ENCODE assay signal across 14 mouse cellular contexts in the genomic region with DNA sequence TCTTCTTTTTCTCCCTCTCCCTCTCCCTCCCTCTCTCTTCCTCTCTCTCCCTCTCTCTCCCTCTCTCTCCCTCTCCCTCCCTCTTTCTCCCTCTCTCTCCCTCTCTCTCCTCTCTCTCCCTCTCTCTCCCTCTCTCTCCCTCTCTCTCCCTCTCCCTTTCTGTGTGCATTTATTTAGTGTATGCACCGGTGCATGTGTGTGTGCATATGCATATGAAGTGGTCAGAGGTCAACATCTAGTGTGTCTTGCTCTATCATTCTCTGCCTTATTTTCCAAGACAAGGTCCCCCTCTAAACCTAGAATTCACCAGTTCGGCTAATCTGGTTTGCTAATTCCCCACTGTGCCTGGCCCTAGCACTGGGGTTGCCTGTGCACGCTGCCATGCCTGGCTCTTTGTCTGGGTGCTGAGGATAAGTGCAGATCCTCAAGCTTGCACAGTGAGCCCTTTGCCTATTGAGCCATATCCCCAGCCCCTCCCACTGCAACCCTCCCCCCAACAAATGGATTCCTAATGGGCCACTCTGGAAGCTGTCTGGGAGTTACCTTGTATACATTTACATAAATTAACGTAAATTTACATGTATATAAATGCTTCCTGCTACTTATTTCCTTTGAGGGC. TPM values are rescaled to one million over a fixed set of nuclear protein-coding genes. Genes with fewer than 3 reads are reported as not detected.
DNase-seq lines count a peak whose midpoint lies in the region; ATAC-seq and TF ChIP-seq lines count a peak whose summit lies in the region.
"Had no signal": no experiment of that assay in that cellular context is flagged by ENCODE, and none has a peak within 500 bp of the region (broad histone marks: within the 10 kb centered on the region; RNA-seq: fewer than 3 reads in every experiment).

No protein-coding gene starts in this region.

- ATAC-seq in midbrain, postnatal 0 days (ENCODE audit: low FRiP score) = no peak
- peak; percentile 77 for ATAC-seq in forebrain, embryonic 14.5 days
- peak; percentile 92 for ATAC-seq in midbrain, embryonic 11.5 days (ENCODE audit: low FRiP score)

- H3K9ac ChIP-seq in midbrain, postnatal 0 days (replicated peaks; ENCODE audit: low read length, poor library complexity, severe bottlenecking) = no peak overlapping the region
- H3K9ac ChIP-seq in forebrain, embryonic 14.5 days (ENCODE audit: low read length) = no peak overlapping the region
- H3K9ac ChIP-seq in midbrain, embryonic 11.5 days (ENCODE audit: low read length) = no peak overlapping the region
- H3K9ac ChIP-seq: liver, embryonic 13.5 days had no signal

- no peak overlapping the region for H3K4me2 ChIP-seq in midbrain, postnatal 0 days (ENCODE audit: low read depth, low read length, poor library complexity, severe bottlenecking)
- H3K4me2 ChIP-seq in forebrain, embryonic 14.5 days (ENCODE audit: low read length) = no peak overlapping the region
- H3K4me2 ChIP-seq in midbrain, embryonic 11.5 days = no peak overlapping the region
- H3K4me2 ChIP-seq: liver, embryonic 13.5 days had no signal

- DNase-seq in midbrain, embryonic 10.5 days (ENCODE audit: low spot score) = peak; percentile 49
- DNase-seq in midbrain, postnatal 0 days (ENCODE audit: low spot score) = no peak
- peak; percentile 89 for DNase-seq in forebrain, embryonic 14.5 days (ENCODE audit: low spot score)
- DNase-seq in midbrain, embryonic 11.5 days (ENCODE audit: low spot score, missing footprints) = peak; percentile 87
- no peak for DNase-seq in ovary, postnatal 10 days (ENCODE audit: low spot score)
- DNase-seq in right cerebral cortex, postnatal 10 days (ENCODE audit: low spot score in 2 of 2) = no peak
- no peak for DNase-seq in limb, embryonic 10.5 days (ENCODE audit: low spot score)
- DNase-seq: adrenal gland, adult 2 months; cerebellum, postnatal 25 days; gastrocnemius, postnatal 14 days; liver, embryonic 13.5 days; right cerebral cortex, adult 18-20 months; thymus, adult 2 months had no signal

- H3K9me3 ChIP-seq in midbrain, embryonic 10.5 days (replicated peaks) = 0 out of 2 replicates have a peak, but pooled peaks cover 6% of the 10 kb centered on the region
- no peaks in the 10 kb centered on the region for H3K9me3 ChIP-seq in midbrain, postnatal 0 days (ENCODE audit: low read length)
- no peaks in the 10 kb centered on the region for H3K9me3 ChIP-seq in forebrain, embryonic 14.5 days (replicated peaks; ENCODE audit: control insufficient read depth, low read length)
- H3K9me3 ChIP-seq in midbrain, embryonic 11.5 days (ENCODE audit: control insufficient read depth, low read length) = no peaks in the 10 kb centered on the region
- H3K9me3 ChIP-seq in limb, embryonic 10.5 days (replicated peaks) = no peaks in the 10 kb centered on the region
- H3K9me3 ChIP-seq: liver, embryonic 13.5 days had no signal

- 32% methylated on average over 4 of the region's 4 CpGs for WGBS in midbrain, embryonic 10.5 days
- WGBS in midbrain, postnatal 0 days = 9% methylated on average over 4 of the region's 4 CpGs
- 8% methylated on average over 4 of the region's 4 CpGs for WGBS in forebrain, embryonic 14.5 days
- 16% methylated on average over 4 of the region's 4 CpGs for WGBS in midbrain, embryonic 11.5 days
- WGBS in limb, embryonic 10.5 days = 46% methylated on average over 4 of the region's 4 CpGs

- H3K4me1 ChIP-seq in midbrain, embryonic 10.5 days = peaks cover 28% of the 10 kb centered on the region
- 0 out of 2 replicates have a peak, but pooled peaks cover 2% of the 10 kb centered on the region for H3K4me1 ChIP-seq in midbrain, postnatal 0 days (ENCODE audit: insufficient read depth, low read length)
- peaks cover 18% of the 10 kb centered on the region for H3K4me1 ChIP-seq in forebrain, embryonic 14.5 days (ENCODE audit: control insufficient read depth, insufficient read depth, low read length)
- peaks cover 11% of the 10 kb centered on the region for H3K4me1 ChIP-seq in midbrain, embryonic 11.5 days (ENCODE audit: control insufficient read depth, insufficient read depth, low read length)
- no peaks in the 10 kb centered on the region for H3K4me1 ChIP-seq in limb, embryonic 10.5 days
- H3K4me1 ChIP-seq: liver, embryonic 13.5 days had no signal

- peak overlapping the region; percentile 81 for H3K27ac ChIP-seq in midbrain, embryonic 10.5 days (replicated peaks)
- H3K27ac ChIP-seq in midbrain, postnatal 0 days (ENCODE audit: low read depth, low read length) = no peak overlapping the region
- H3K27ac ChIP-seq in forebrain, embryonic 14.5 days (ENCODE audit: low read depth, low read length) = peak overlapping the region; percentile 89
- H3K27ac ChIP-seq in midbrain, embryonic 11.5 days (ENCODE audit: low read depth, low read length) = peak overlapping the region; percentile 48
- no peak overlapping the region for H3K27ac ChIP-seq in limb, embryonic 10.5 days
- H3K27ac ChIP-seq: liver, embryonic 13.5 days had no signal

- H3K4me3 ChIP-seq in midbrain, embryonic 10.5 days = no peak overlapping the region
- H3K4me3 ChIP-seq in midbrain, postnatal 0 days (ENCODE audit: low read depth, low read length) = no peak overlapping the region
- H3K4me3 ChIP-seq in forebrain, embryonic 14.5 days (ENCODE audit: low read depth, low read length) = no peak overlapping the region
- no peak overlapping the region for H3K4me3 ChIP-seq in midbrain, embryonic 11.5 days (ENCODE audit: low read depth, low read length)
- no peak overlapping the region for H3K4me3 ChIP-seq in limb, embryonic 10.5 days
- H3K4me3 ChIP-seq: liver, embryonic 13.5 days; myocyte had no signal

- no peaks in the 10 kb centered on the region for H3K27me3 ChIP-seq in midbrain, embryonic 10.5 days (ENCODE audit: low read depth, poor library complexity, severe bottlenecking)
- H3K27me3 ChIP-seq in midbrain, postnatal 0 days (ENCODE audit: insufficient read depth, low read length) = no peaks in the 10 kb centered on the region
- H3K27me3 ChIP-seq in forebrain, embryonic 14.5 days (replicated peaks; ENCODE audit: control insufficient read depth, insufficient read depth, low read length) = no peaks in the 10 kb centered on the region
- H3K27me3 ChIP-seq in midbrain, embryonic 11.5 days (ENCODE audit: control insufficient read depth, insufficient read depth, low read length) = no peaks in the 10 kb centered on the region
- no peaks in the 10 kb centered on the region for H3K27me3 ChIP-seq in limb, embryonic 10.5 days (ENCODE audit: low read depth, poor library complexity, severe bottlenecking)
- H3K27me3 ChIP-seq: liver, embryonic 13.5 days had no signal

- TF ChIP-seq CTCF in midbrain, postnatal 0 days (IDR thresholded peaks at IDR 0.05) = no peak

- H3K36me3 ChIP-seq in midbrain, embryonic 10.5 days = no peaks in the 10 kb centered on the region
- H3K36me3 ChIP-seq in midbrain, postnatal 0 days (ENCODE audit: insufficient read depth, low read length) = no peaks in the 10 kb centered on the region
- H3K36me3 ChIP-seq in forebrain, embryonic 14.5 days (ENCODE audit: control insufficient read depth, insufficient read depth, low read length) = no peaks in the 10 kb centered on the region
- no peaks in the 10 kb centered on the region for H3K36me3 ChIP-seq in midbrain, embryonic 11.5 days (ENCODE audit: control insufficient read depth, insufficient read depth, low read length)
- no peaks in the 10 kb centered on the region for H3K36me3 ChIP-seq in limb, embryonic 10.5 days
- H3K36me3 ChIP-seq: liver, embryonic 13.5 days had no signal

RNA-seq across cellular contexts. Expression of a gene that starts 54.8 kb away (rescaled TPM):
- polyA plus RNA-seq in midbrain, embryonic 10.5 days (2016; fragmentation: Nextera tagmentation; extraction: Ambion mirVana) = 2.3 and 3.8 TPM in 2 replicates
- 21.9 and 24.8 TPM in 2 replicates for total RNA-seq in midbrain, postnatal 0 days (2014; rRNA removed)
- polyA plus RNA-seq in midbrain, postnatal 0 days (2015; fragmentation: Nextera tagmentation; extraction: Ambion mirVana) = 6.7 and 7.1 TPM in 2 replicates
- polyA plus RNA-seq in forebrain, embryonic 14.5 days (2014; fragmentation: Nextera tagmentation; extraction: Ambion mirVana) = 10.8 and 15.5 TPM in 2 replicates
- polyA plus RNA-seq in midbrain, embryonic 11.5 days (2014; fragmentation: Nextera tagmentation; extraction: Ambion mirVana) = 3.1 and 3.8 TPM in 2 replicates
- polyA plus RNA-seq in limb, embryonic 10.5 days (2016; fragmentation: Nextera tagmentation; extraction: Ambion mirVana) = 4.3 and 6.6 TPM in 2 replicates

Comparison
In these comparisons a context has a peak if more than half of its experiments do, and no peak if none do; other contexts are left out.
1. DNase-seq: peak in midbrain, embryonic 10.5 days (single experiment), forebrain, embryonic 14.5 days (single experiment) and midbrain, embryonic 11.5 days (single experiment); none in midbrain, postnatal 0 days (single experiment), ovary, postnatal 10 days (single experiment), right cerebral cortex, postnatal 10 days (0 of 2) and limb, embryonic 10.5 days (single experiment).
2. H3K27ac ChIP-seq: peak in midbrain, embryonic 10.5 days (single experiment), forebrain, embryonic 14.5 days (single experiment) and midbrain, embryonic 11.5 days (single experiment); none in midbrain, postnatal 0 days (single experiment) and limb, embryonic 10.5 days (single experiment).